Mouse (Mus musculus) Patski (cell line): Measurements from ENCODE around the gene Ppp1r35. TPM values are rescaled to one million over a fixed set of nuclear protein-coding genes. Genes with fewer than 3 reads are reported as not detected.

Experiments
- ATAC-seq: fragments of 100-300 bp; one replicate; pipeline ENCODE4 v1.8.0; 2021
- CTCF ChIA-PET: fragments of 350-600 bp; sonication (Branson Sonifier 250); formaldehyde crosslinking; loops from one replicate; lab custom pipeline; 2022; ENCODE audit warnings: inconsistent platforms; lab: Charles Lee
- POLR2A ChIA-PET: fragments of 350-600 bp; sonication (Branson Sonifier 250); formaldehyde crosslinking; loops from one replicate; lab custom pipeline; 2022; ENCODE audit warnings: antibody characterized with exemption, inconsistent platforms; lab: Charles Lee
- DNase-seq: peaks from one replicate; pipeline ENCODE4 v3.0.0-alpha.2; 2011; ENCODE audit warnings: low read depth, low spot score
- H3K27me3 ChIP-seq: fragments of 371-371 bp; one replicate; pipeline ENCODE4 v1.5.1; 2021
- CTCF ChIP-seq: fragments of 100-300 bp; IDR thresholded peaks from one replicate; pipeline ENCODE4 v1.5.1; 2021
- in situ Hi-C: fragments of 300-500 bp; cut with MboI; formaldehyde crosslinking; loops from 3 replicates; pipeline ENCODE4 v1.11.1; 2018; ENCODE audit warnings: low pct_unique_long_range_greater_than_20kb, mixed read lengths
- polyA plus RNA-seq: library from polyadenylated mRNA; unstranded; gene quantifications from one replicate; pipeline ENCODE4 v1.2.3, GENCODE M21; 2021

Gene Ppp1r35
- polyA plus RNA-seq, 1 experiment from 2014 or later = 36.7 TPM

DNA sequence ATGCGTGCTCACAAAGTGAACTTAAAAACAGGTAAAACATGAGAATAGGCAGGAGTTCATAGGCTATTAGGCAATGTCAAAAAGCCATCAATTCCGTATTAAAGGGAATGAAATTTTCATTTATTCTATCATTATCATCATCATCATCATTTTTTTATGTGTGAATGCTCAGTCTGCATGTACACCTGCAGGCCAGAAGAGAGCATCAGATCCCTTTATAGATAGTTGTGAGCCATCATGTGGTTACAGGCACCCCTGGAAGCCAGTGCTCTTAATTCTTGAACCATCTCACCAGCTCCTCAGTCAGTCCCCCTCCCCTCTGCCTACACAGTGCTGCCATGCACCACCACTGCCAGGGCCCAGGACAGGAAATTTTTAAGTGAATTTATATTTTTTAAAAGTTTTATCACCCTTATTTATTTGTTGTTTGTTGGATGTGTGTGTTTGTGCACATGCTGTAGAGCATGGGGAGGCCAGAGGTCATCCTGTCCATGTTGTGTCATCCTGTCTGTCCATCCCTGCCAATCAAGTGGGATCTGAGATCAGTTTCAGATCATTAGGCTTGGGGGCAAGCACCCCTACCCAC lies 10.4 kb downstream of the Ppp1r35 start:
- TF ChIP-seq CTCF = no peak
- ATAC-seq (no peak), DNase-seq (no peak)
- in situ Hi-C loops = loop anchor here (10.0 to 25.0 kb wide), 2 partner anchors 376 to 1223 kb away; partner anchors contain the start of gene Cops6
- ChIA-PET CTCF (no interaction called here), POLR2A (no interaction called here)
- H3K27me3 ChIP-seq = no peaks in the 10 kb centered on the region

DNA sequence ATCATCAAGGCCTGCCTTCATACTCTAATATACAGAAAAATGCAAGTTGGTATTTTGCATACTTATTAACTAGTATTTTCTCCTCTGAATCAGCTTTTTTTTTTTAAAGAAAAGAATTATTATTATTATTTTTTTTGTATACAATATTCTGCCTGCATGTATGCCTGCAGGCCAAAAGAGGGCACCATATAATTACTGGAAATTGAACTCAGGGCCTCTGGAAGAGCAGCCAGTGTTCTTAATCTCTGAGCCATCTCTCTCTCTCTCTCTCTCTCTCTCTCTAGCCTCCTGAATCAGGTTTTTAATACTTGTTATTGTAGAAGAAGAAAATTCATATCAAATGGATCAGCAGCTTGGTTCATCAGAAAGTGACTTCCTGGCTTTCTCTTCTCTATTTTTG lies 12.9 kb downstream of the Ppp1r35 start:
- H3K27me3 ChIP-seq = no peaks in the 10 kb centered on the region
- in situ Hi-C loops = loop anchor here (25.0 kb wide), 1 partner anchor 1221 kb away; no protein-coding TSS in a partner anchor
- ChIA-PET POLR2A (no interaction called here), CTCF (interaction anchor here (2.8 kb wide), 1 partner anchor 87 kb away, joined by 9 read pairs; no protein-coding TSS in a partner anchor)
- no peak for TF ChIP-seq CTCF
- no peak for DNase-seq
- ATAC-seq = no peak

DNA sequence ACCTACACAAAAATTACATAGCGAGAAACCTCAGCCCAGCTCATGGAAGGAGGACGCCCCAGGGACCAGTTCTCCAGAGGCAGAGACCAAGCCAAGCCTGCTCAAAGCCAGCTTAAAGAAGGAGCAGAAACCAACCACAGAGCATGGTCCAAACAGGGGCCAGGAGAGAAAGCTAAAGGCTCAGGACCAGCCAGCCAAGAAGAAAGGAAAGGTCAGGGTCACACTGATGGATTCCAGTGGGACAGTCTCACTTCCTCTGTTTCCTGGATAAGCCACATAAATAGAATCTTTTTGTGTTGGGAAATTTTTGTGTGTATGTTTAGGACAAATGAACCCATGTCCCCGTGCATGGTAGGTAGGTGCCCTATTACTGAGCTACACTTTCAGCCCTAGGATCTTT lies 18.0 kb downstream of the Ppp1r35 start:
- H3K27me3 ChIP-seq = no peaks in the 10 kb centered on the region
- TF ChIP-seq CTCF = no peak
- no peak for DNase-seq
- ChIA-PET POLR2A (no interaction called here), CTCF (interaction anchor here (1.7 to 1.9 kb wide), 2 partner anchors 9 to 21 kb away, joined by 4 to 6 read pairs; no protein-coding TSS in a partner anchor)
- in situ Hi-C loops = loop anchor here (25.0 kb wide), 1 partner anchor 1216 kb away; no protein-coding TSS in a partner anchor
- no peak for ATAC-seq

DNA sequence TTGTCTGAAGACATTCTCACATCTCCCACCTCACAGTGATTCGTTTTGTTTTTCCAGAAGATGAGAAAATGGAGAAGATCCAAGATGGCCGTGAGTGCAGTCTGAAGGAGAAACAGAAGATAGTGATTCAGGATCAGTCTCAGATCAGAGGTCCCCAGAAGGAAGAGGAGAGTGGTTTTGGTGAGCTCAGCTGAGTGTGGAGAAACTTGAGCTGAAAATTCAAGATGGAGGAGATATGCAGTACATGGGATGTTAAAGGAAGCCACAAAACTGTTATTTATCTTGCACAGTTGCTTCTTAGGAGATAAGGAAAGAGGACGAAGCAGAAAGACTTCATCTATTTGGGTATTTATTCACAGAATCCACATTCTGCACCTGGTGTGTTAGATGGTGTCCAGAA lies 22.3 kb downstream of the Ppp1r35 start:
- CTCF ChIA-PET = no interaction called here
- in situ Hi-C loops = loop anchor here (5.0 to 10.0 kb wide), 2 partner anchors 76 to 154 kb away; no protein-coding TSS in a partner anchor
- POLR2A ChIA-PET = no interaction called here
- ATAC-seq (no peak), DNase-seq (no peak)
- no peak for TF ChIP-seq CTCF
- no peaks in the 10 kb centered on the region for H3K27me3 ChIP-seq

DNA sequence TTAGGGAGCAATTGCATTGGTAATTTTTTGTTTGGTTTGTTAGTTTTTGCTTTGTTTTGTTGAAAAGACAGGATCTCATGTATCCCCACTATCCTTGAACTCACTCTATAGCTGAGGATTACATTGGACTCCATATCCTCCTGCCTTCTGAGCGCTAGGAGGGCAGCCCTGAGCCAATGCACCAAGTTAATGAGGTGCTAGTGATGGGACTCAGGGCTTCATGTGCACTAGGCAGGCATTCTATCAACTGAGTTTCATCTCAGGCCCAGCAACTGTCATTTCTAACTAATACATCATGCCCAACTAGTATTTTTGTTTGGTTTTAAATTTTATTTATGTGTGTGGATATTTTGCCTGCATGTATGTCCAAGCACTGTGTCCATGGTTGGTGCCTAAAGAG lies 27.5 kb downstream of the Ppp1r35 start:
- POLR2A ChIA-PET = no interaction called here
- ATAC-seq = no peak
- CTCF ChIA-PET = interaction anchor here (1.3 kb wide), 1 partner anchor 10 kb away, joined by 4 read pairs; no protein-coding TSS in a partner anchor
- no peak for TF ChIP-seq CTCF
- no peak for DNase-seq
- in situ Hi-C loops = loop anchor here (10.0 kb wide), 1 partner anchor 149 kb away; no protein-coding TSS in a partner anchor
- H3K27me3 ChIP-seq = no peaks in the 10 kb centered on the region

DNA sequence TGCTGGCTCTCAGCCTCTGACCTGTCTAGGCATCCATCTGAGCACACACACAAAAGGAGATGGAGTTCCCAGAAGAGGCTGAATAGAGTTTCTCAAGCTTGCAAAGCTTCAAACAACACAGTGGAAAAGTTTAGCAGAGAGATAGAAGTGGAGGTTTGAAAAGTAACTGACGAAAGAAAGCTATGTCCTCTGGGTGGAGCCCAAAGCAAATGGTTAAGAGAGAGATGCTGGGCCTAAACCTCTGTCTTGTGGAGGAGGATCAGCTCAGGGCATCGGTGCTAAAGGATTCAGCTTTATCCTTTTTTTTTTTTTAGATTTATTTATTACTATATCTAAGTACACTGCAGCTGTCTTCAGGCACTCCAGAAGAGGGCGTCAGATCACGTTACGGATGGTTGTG lies 29.7 kb downstream of the Ppp1r35 start:
- no peak for ATAC-seq
- H3K27me3 ChIP-seq = no peaks in the 10 kb centered on the region
- DNase-seq = no peak
- ChIA-PET CTCF (no interaction called here), POLR2A (no interaction called here)
- no peak for TF ChIP-seq CTCF
- in situ Hi-C loops = loop anchor here (10.0 kb wide), 1 partner anchor 146 kb away; no protein-coding TSS in a partner anchor

DNA sequence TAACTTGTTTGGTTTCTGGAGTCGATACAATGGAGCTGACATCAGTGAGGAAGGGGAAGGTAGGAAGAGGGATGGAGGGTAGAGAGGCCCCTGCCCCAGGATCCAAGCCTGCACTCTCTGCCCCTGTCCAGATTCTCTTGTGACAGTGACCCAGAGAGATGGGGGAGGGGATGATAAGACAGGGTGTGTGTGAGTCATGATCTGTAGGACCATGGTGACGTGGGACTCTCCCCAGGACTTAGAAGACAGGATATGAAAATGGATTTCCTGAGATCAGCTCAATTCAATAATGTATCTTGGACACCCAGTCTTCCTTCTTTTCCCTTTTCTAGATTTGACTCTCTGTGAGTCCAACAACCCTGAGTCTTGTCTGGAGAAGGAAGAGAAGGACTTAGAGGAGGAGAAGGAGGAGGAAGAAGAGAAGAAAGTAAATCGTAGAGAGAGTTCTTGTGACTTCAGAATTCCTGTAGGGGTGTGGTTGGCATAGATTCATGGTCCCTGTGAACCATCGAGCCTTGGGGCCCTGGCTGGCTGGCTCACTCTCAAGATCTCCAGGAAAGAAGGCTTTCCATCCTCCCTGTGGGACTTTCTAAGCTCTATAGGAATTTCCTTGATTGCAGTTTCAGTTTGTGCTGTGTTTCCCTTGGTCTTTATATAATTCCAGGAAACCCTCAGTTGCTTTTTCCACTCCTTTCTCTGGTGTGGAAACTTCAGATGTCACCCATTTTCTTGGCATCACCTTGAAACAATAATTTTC lies 39.0 kb downstream of the Ppp1r35 start:
- H3K27me3 ChIP-seq = no peaks in the 10 kb centered on the region
- POLR2A ChIA-PET = no interaction called here
- CTCF ChIA-PET = interaction anchor here (1.4 to 2.0 kb wide), 4 partner anchors 13 to 60 kb away, joined by 4 to 7 read pairs (median 6); no protein-coding TSS in a partner anchor
- no peak for TF ChIP-seq CTCF
- in situ Hi-C loops = no loop called here
- DNase-seq (no peak), ATAC-seq (no peak)

DNA sequence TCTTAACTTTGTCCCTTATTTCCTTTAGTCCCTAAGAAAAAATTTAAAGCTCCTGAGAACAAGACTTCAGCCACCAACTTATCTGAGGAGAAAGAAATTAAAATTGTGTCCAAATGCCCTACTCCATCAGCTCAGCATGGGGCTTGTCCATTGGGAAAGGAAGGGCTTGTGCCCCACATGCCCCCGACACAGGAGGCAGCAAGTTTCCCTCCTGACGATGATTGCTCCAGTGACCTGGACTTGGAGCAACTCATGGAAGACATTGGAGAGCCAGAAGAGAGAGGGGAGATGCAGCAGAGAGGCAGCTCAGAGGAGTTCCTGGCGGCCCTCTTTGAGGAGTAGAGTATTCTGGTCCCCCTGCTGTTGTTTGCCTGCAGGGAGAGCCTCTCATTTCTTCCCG lies 43.5 kb downstream of the Ppp1r35 start:
- in situ Hi-C loops = no loop called here
- ATAC-seq (no peak), DNase-seq (no peak)
- ChIA-PET CTCF (no interaction called here), POLR2A (no interaction called here)
- no peak for TF ChIP-seq CTCF
- H3K27me3 ChIP-seq = no peaks in the 10 kb centered on the region

DNA sequence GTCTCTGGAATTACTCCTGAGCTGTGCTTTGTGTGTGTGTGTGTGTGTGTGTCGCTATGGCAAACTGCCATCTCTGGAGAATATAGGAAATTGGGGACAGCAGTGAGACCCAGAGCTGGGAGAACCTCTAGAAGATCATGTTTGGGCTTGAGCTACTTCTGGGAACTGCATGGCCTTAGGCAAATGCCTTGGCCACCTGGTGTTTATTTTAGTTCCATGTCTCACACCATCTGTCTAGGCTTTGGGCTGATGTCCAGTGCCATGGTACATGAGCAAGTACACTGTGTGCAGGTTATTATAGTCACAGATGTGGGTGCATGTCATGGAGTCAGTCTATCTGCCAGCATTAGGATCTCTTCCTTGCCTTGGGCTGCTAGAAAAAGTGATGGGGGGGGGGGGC lies 44.0 kb downstream of the Ppp1r35 start:
- no peaks in the 10 kb centered on the region for H3K27me3 ChIP-seq
- ChIA-PET POLR2A (interaction anchor here (0.6 kb wide), 1 partner anchor 257 kb away, joined by 3 read pairs; no protein-coding TSS in a partner anchor), CTCF (no interaction called here)
- DNase-seq = no peak
- no peak for ATAC-seq
- in situ Hi-C loops = no loop called here
- TF ChIP-seq CTCF = no peak

DNA sequence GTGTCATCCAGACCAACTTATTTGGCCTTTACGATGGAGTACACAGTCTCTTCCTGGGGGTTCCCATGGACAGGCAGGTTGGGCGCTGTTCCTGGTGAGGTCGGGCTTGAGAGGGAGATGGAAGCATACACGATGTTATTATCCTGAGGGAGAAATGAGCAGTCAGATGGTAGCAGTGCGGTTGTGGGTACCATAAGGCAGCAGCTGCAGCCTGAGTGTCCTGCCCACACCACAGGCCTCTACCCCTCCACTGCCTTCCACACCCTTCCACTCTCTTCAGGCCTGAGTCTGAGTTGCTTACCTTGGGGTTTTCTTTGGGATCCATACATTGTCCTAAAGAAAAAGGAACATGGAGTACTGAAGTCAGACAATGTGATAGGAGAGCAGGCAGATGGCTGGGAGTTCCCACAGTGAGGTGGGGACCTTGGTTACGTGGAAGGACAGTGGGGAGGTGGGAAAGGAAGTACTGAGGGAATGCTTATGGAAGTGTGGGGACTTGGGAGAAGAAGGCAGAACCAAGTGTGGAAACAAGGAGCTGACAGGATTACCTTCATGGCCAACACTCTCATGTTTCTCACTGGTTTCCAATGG lies 44.9 kb downstream of the Ppp1r35 start:
- DNase-seq (no peak), ATAC-seq (no peak)
- ChIA-PET POLR2A (no interaction called here), CTCF (no interaction called here)
- H3K27me3 ChIP-seq = no peaks in the 10 kb centered on the region
- in situ Hi-C loops = no loop called here
- TF ChIP-seq CTCF = no peak
